Mouse (Mus musculus) liver, postnatal 0 days (tissue): ENCODE results near the gene Fbxl13.

Source experiments
- CTCF ChIP-seq: sonication (generic); IDR thresholded peaks from 2 replicates; pipeline ENCODE4 v1.5.1; 2016; ENCODE audit warnings: antibody characterized with exemption, low read depth
- EP300 ChIP-seq: IDR thresholded peaks from 2 replicates; pipeline ENCODE4 v1.6.1; 2016; ENCODE audit warnings: antibody characterized with exemption, low read depth, mild to moderate bottlenecking

DNA sequence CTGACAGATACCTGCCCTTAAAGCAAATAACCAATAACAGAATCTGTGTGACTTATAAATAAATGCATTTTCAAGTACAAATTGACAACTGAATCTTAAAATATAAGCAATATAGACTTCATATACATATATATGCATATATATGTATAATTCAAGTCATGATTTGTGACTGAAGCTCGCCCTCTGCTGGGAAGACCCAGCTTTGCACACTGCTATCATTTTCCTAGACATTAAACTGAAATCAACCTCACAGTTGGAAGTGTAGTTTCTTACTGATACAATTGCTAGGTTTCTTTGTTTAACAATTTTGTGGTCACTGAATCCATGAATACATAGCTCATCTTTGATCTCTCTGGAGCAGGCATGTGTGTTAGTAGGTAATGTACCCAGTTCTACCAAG lies 4.5 kb downstream of the Fbxl13 start:
- TF ChIP-seq CTCF: peak; percentile 75
- TF ChIP-seq EP300: no peak
